Mouse (Mus musculus): ENCODE results near the gene Awat2. TPM values are rescaled to one million over a fixed set of nuclear protein-coding genes. Genes with fewer than 3 reads are reported as not detected.

Awat2 gene
- polyA plus RNA-seq, 1 experiment from 2014 or later, result 0.32 TPM

MicroRNA genes within 50 kb of the gene (microRNA counts, 519-probe panel; counts per million panel counts)
- 3,345 counts per million, percentile 31 among the panel's probes with 10 or more counts for microRNA mmu-miR-676

Small RNAs within 50 kb of the gene (microRNA-seq; reads per million reads assigned to microRNA genes)
- 532 reads per million, percentile 76 among the genes with 10 or more reads in this experiment for gene Mir676

Other genes with a start within 250 kb of the Awat2 start
- not detected in 2 replicates for gene Otud6a, start 13.7 kb downstream of the Awat2 start, polyA plus RNA-seq (2014; fragmentation: Nextera tagmentation; extraction: Ambion mirVana)
- gene Igbp1, start 51.6 kb upstream of the Awat2 start, polyA plus RNA-seq (2014; fragmentation: Nextera tagmentation; extraction: Ambion mirVana), result 34.3 and 34.8 TPM in 2 replicates
- not detected in 2 replicates for gene Dgat2l6, start 82.1 kb upstream of the Awat2 start, polyA plus RNA-seq (2014; fragmentation: Nextera tagmentation; extraction: Ambion mirVana)
- not detected in 2 replicates for gene Awat1, start 129.5 kb upstream of the Awat2 start, polyA plus RNA-seq (2014; fragmentation: Nextera tagmentation; extraction: Ambion mirVana)
- gene P2ry4, start 152.2 kb upstream of the Awat2 start, polyA plus RNA-seq (2014; fragmentation: Nextera tagmentation; extraction: Ambion mirVana), result not detected in 2 replicates
- not detected in 2 replicates for gene Arr3, start 162.8 kb upstream of the Awat2 start, polyA plus RNA-seq (2014; fragmentation: Nextera tagmentation; extraction: Ambion mirVana)
- gene Kif4, start 183.0 kb upstream of the Awat2 start, polyA plus RNA-seq (2014; fragmentation: Nextera tagmentation; extraction: Ambion mirVana), result 16.9 and 21.0 TPM in 2 replicates
- gene Pdzd11, start 183.9 kb upstream of the Awat2 start, polyA plus RNA-seq (2014; fragmentation: Nextera tagmentation; extraction: Ambion mirVana), result 136 and 161 TPM in 2 replicates

Data from forebrain, embryonic 14.5 days (tissue).